Mouse (Mus musculus) kidney, postnatal 0 days (tissue): Measurements from ENCODE around the gene Meaf6. TPM values are rescaled to one million over a fixed set of nuclear protein-coding genes. Genes with fewer than 3 reads are reported as not detected.

Experiments used
- ATAC-seq: fragments of 200-750 bp; cut with Nextera tagmentation; replicated peaks from 2 replicates; pipeline ENCODE4 v1.8.0; 2017; ENCODE audit warnings: low read depth, moderate number of reproducible peaks, moderate TSS enrichment, moderate library complexity; ENCODE audit not compliant: low FRiP score
- DNase-seq: peaks from one replicate; pipeline ENCODE4 v3.0.0-alpha.2; 2016; ENCODE audit warnings: low spot score
- H3K27ac ChIP-seq: fragments of 300-500 bp; sonication (generic); 2 replicates; pipeline ENCODE4 v1.5.1; 2014; ENCODE audit warnings: mild to moderate bottlenecking
- H3K27me3 ChIP-seq: fragments of 300-500 bp; sonication (generic); 2 replicates; pipeline ENCODE4 v1.6.1; 2014; ENCODE audit warnings: low read length, mixed read lengths; ENCODE audit not compliant: insufficient read depth
- H3K36me3 ChIP-seq: fragments of 300-500 bp; sonication (generic); 2 replicates; pipeline ENCODE4 v1.6.1; 2014; ENCODE audit warnings: low read length, mixed read lengths; ENCODE audit not compliant: insufficient read depth
- H3K4me1 ChIP-seq: fragments of 300-500 bp; sonication (generic); replicated peaks from 2 replicates; pipeline ENCODE4 v1.6.1; 2014; ENCODE audit warnings: antibody characterized with exemption, low read length, mixed read lengths; ENCODE audit not compliant: insufficient read depth
- H3K4me2 ChIP-seq: fragments of 300-500 bp; sonication (generic); 2 replicates; pipeline ENCODE4 v1.6.1; 2014; ENCODE audit warnings: mild to moderate bottlenecking, low read length, moderate library complexity, mixed read lengths
- H3K4me3 ChIP-seq: fragments of 300-500 bp; sonication (generic); replicated peaks from 2 replicates; pipeline ENCODE4 v1.5.1; 2014; ENCODE audit warnings: low read depth, low read length
- H3K9ac ChIP-seq: fragments of 300-500 bp; sonication (generic); 2 replicates; pipeline ENCODE4 v1.6.1; 2014; ENCODE audit warnings: low read depth, low read length
- H3K9me3 ChIP-seq: fragments of 300-500 bp; sonication (generic); replicated peaks from 2 replicates; pipeline ENCODE4 v1.6.1; 2016; ENCODE audit warnings: low read length, inconsistent platforms, mixed read lengths
- CTCF ChIP-seq: IDR thresholded peaks from 2 replicates; pipeline ENCODE4 v1.5.1; 2016; ENCODE audit warnings: antibody characterized with exemption, low read depth, mild to moderate bottlenecking, moderate library complexity
- WGBS: fragments of 180-500 bp; shearing (Covaris S2); extraction: QIAGEN DNeasy Blood & Tissue Kit; methylation state at CpG from one replicate; pipeline ENCODE4 v1.1.7; 2014; 5-methylcytosine and 5-hydroxymethylcytosine counted together
- polyA plus RNA-seq: library from polyadenylated mRNA; unstranded; fragments of >200 nt; fragmentation: Nextera tagmentation; extraction: Ambion mirVana; gene quantifications from 2 replicates; pipeline ENCODE4 v1.2.1, GENCODE M21; 2015

The Meaf6 gene
- polyA plus RNA-seq, result 49.5 and 50.8 TPM in 2 replicates

GRCm38 (mm10) chr4:125084403-125085345 is at the start of gene Meaf6:
Meaf6 (plus strand) TSS chr4:125085134.
- TF ChIP-seq CTCF, result peak; percentile 73

DNA sequence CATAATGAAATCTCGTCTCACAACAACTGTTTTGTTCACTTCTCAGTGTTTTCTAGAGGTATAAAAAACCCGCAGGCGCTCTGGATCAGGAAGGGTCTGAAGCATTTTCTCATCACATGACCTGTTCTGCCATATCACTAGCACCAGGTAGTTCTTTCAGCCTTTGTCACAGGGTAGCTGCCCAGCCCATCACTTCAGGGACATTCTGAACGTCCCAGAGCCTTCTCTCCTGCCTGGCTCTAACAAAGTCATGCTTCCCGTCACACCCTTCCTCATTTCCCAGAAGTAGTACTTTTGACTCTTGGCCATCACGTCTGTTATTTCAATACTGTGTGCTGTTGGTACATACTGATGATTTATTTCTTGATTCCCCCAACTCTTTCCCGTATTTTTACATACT is 40.5 kb upstream of the Meaf6 start:
- 79% methylated on average over 7 of the region's 7 CpGs for WGBS

More at GRCm38 (mm10) chr4:125084403-125085345, at the start of gene Meaf6:
- Histone ChIP-seq H3K27me3 (no peaks in the 10 kb centered on the region), H3K9me3 (no peaks in the 10 kb centered on the region), H3K9ac (peak within 1 kb of the TSS; percentile 88), H3K36me3 (peaks cover 14% of the 10 kb centered on the region; the same call in 1 of the 2 replicates), H3K4me3 (peak within 1 kb of the TSS; percentile 85), H3K4me2 (peak within 1 kb of the TSS; percentile 66), H3K27ac (peak within 1 kb of the TSS; percentile 97), H3K4me1 (peaks cover 5% of the 10 kb centered on the region; the same call in 1 of the 2 replicates)
- 1% methylated on average over 56 of the region's 63 CpGs for WGBS
- ATAC-seq, result peak; percentile 92
- peak; percentile 90 for DNase-seq

DNA sequence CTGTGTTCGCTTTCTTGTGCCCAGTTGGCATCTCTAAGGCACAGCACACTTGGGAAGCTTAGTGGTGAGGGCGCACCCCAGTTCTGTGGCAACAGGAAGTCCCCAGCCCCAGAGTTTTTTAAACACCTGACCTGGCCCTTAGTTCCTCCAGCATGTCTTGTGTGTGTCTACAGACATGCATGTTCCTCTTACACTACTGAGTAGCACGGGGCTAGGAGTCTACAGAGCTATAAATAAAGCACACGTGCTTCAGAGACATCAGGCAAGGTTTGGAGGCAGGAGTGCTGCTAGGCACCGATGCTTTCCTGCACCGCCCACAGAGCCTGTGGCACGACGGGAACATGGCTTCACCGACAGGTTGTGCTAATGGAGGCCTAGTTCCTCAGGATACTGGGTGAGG is 29.5 kb upstream of the Meaf6 start:
- Histone ChIP-seq H3K4me2 (no peak overlapping the region), H3K4me1 (no peaks in the 10 kb centered on the region), H3K4me3 (no peak overlapping the region), H3K27ac (no peak overlapping the region), H3K27me3 (no peaks in the 10 kb centered on the region), H3K9me3 (no peaks in the 10 kb centered on the region), H3K36me3 (peaks cover 37% of the 10 kb centered on the region), H3K9ac (no peak overlapping the region)
- WGBS, result 88% methylated on average over 9 of the region's 9 CpGs
- ATAC-seq, result no peak
- no peak for TF ChIP-seq CTCF
- DNase-seq, result no peak

More for the DNA sequence above, 40.5 kb upstream of the Meaf6 start:
- no peak overlapping the region for H3K4me2 ChIP-seq
- no peaks in the 10 kb centered on the region for H3K27me3 ChIP-seq
- no peak for TF ChIP-seq CTCF
- H3K27ac ChIP-seq, result no peak overlapping the region
- no peaks in the 10 kb centered on the region for H3K9me3 ChIP-seq
- H3K4me3 ChIP-seq, result no peak overlapping the region
- no peak overlapping the region for H3K9ac ChIP-seq
- DNase-seq (no peak), ATAC-seq (no peak)
- no peaks in the 10 kb centered on the region for H3K4me1 ChIP-seq
- peaks cover 86% of the 10 kb centered on the region for H3K36me3 ChIP-seq

- Histone ChIP-seq H3K4me3 (no peak overlapping the region), H3K27ac (no peak overlapping the region), H3K4me1 (no peaks in the 10 kb centered on the region), H3K36me3 (peaks cover 34% of the 10 kb centered on the region), H3K9me3 (no peaks in the 10 kb centered on the region), H3K27me3 (no peaks in the 10 kb centered on the region), H3K4me2 (no peak overlapping the region), H3K9ac (no peak overlapping the region)
- no peak for TF ChIP-seq CTCF
- ATAC-seq, result no peak
- no peak for DNase-seq
- WGBS, result 79% methylated on average over 4 of the region's 4 CpGs
These were observed 28.5 kb upstream of the Meaf6 start for GRCm38 (mm10) chr4:125056476-125056875.

GRCm38 (mm10) chr4:125057273-125057672 is 27.7 kb upstream of the Meaf6 start:
- Histone ChIP-seq H3K27me3 (no peaks in the 10 kb centered on the region), H3K4me2 (no peak overlapping the region), H3K36me3 (peaks cover 33% of the 10 kb centered on the region), H3K9me3 (no peaks in the 10 kb centered on the region), H3K4me1 (no peaks in the 10 kb centered on the region), H3K9ac (no peak overlapping the region), H3K27ac (no peak overlapping the region), H3K4me3 (no peak overlapping the region)
- TF ChIP-seq CTCF, result no peak
- DNase-seq (no peak), ATAC-seq (no peak)
- 59% methylated on average over 3 of the region's 3 CpGs for WGBS

GRCm38 (mm10) chr4:125058033-125058432 is 26.9 kb upstream of the Meaf6 start:
- Histone ChIP-seq H3K27ac (no peak overlapping the region), H3K9me3 (no peaks in the 10 kb centered on the region), H3K27me3 (no peaks in the 10 kb centered on the region), H3K4me1 (no peaks in the 10 kb centered on the region), H3K9ac (no peak overlapping the region), H3K36me3 (peaks cover 27% of the 10 kb centered on the region), H3K4me3 (no peak overlapping the region), H3K4me2 (no peak overlapping the region)
- TF ChIP-seq CTCF, result no peak
- no peak for ATAC-seq
- WGBS, result 58% methylated on average over 5 of the region's 5 CpGs
- DNase-seq, result no peak
